Mouse (Mus musculus): ENCODE data around the gene Mmp28. TPM values are rescaled to one million over a fixed set of nuclear protein-coding genes. Genes with fewer than 3 reads are reported as not detected.

Mmp28 gene
- polyA plus RNA-seq, 2 experiments, result 0.10 to 0.31 TPM

DNA sequence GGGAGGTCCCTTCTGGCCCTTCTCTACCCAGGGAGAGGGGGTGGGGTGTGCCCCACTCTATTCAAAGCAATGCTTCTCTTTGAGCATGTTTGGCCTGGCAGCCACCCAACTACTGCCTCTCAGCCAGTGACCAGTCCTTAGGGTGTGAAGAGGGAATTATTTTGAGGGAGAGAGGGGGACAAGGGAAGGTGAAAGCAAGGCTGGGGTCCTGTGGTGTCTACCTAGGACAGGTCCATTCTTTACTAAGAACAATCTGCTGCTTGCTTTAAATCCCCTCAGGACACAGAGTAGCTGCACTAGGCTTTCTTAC is 14.0 kb downstream of the Mmp28 start:
- H3K4me1 ChIP-seq (replicated peaks; ENCODE audit: control insufficient read depth in 2 of 2, insufficient read depth in 2 of 2, low read length in 1 of 2), result peaks cover 0 to 3% of the 10 kb centered on the region in 2 experiments; a peak in 2 of 4 replicates
- DNase-seq (ENCODE audit: low read depth in 3 of 3, low spot score in 3 of 3) (no peak), ATAC-seq (ENCODE audit: insufficient read depth) (no peak)
- H3K27me3 ChIP-seq (ENCODE audit: control insufficient read depth, insufficient read depth, low read length), result peaks cover 18% of the 10 kb centered on the region
- TF ChIP-seq EP300 (IDR thresholded peaks at IDR 0.05; ENCODE audit: low read depth) (no peak), CTCF (IDR thresholded peaks at IDR 0.05; ENCODE audit: low read depth) (no peak)
- H3K4me3 ChIP-seq (ENCODE audit: insufficient read depth in 1 of 2, low read depth in 2 of 2, low read length in 2 of 2), result no peak overlapping the region
- H3K36me3 ChIP-seq (replicated peaks; ENCODE audit: control insufficient read depth, insufficient read depth, low read depth), result no peaks in the 10 kb centered on the region
- H3K27ac ChIP-seq, result no peak overlapping the region
- H3K9ac ChIP-seq (replicated peaks), result no peak overlapping the region
- no peaks in the 10 kb centered on the region for H3K9me3 ChIP-seq (ENCODE audit: control insufficient read depth, low read length)
- no peak overlapping the region for H3K4me2 ChIP-seq (ENCODE audit: low read depth)

DNA sequence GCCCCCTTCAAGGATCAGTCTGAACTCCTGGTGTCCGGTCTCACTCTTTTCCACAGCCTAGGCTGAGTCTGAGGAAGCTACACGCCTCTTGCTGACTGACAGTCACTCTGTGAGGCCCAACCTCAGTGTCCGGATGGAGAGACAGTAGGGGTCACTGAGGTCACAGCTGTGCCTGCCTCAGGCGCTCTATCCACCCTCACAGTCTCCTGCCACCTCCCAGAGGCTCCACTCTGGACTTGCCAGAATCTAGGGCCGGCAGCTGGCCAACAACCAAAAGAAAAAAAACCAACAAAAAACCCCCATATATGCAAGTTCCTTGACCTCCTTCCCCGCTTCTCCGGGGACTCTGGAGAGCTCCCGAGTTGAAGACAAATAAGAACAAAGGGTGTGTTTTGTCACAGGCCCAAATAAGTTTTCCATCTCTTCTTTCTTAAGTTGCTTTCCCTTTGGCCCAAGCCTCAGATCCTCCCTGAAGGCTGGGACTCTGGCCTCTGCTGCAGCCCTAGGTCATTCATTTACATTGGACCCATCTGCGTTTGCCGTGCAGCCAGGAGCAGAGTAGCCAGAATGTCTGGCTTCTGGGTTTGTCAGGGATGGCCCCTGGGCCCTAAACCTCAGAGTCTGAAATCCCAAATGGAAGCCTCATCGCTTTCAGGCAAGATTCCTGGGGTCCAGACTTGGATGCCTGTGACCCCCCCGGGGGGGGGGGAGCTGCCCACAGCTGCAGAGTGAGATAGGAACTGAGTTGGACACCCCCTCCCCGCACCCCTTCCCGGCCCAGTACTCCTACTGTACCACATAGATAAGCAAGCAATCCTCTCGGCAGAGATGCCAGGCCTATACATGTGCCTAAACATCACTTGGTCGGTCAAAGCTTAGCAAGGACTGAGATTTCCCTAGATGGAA is 14.6 kb downstream of the Mmp28 start:
- Histone ChIP-seq H3K4me2 (ENCODE audit: low read depth) (no peak overlapping the region), H3K27ac (no peak overlapping the region), H3K9me3 (ENCODE audit: control insufficient read depth, low read length) (no peaks in the 10 kb centered on the region), H3K4me1 (replicated peaks; ENCODE audit: control insufficient read depth in 2 of 2, insufficient read depth in 2 of 2, low read length in 1 of 2) (peaks cover 0 to 3% of the 10 kb centered on the region in 2 experiments; a peak in 2 of 4 replicates), H3K27me3 (ENCODE audit: control insufficient read depth, insufficient read depth, low read length) (peaks cover 24% of the 10 kb centered on the region), H3K36me3 (replicated peaks; ENCODE audit: control insufficient read depth, insufficient read depth, low read depth) (no peaks in the 10 kb centered on the region), H3K4me3 (ENCODE audit: insufficient read depth in 1 of 2, low read depth in 2 of 2, low read length in 2 of 2) (no peak overlapping the region), H3K9ac (replicated peaks) (no peak overlapping the region)
- TF ChIP-seq CTCF (IDR thresholded peaks at IDR 0.05; ENCODE audit: low read depth) (no peak), EP300 (IDR thresholded peaks at IDR 0.05; ENCODE audit: low read depth) (no peak)
- ATAC-seq (ENCODE audit: insufficient read depth) (no peak), DNase-seq (ENCODE audit: low read depth in 3 of 3, low spot score in 3 of 3) (no peak)
- 34% methylated on average over 16 of the region's 16 CpGs for WGBS (ENCODE audit: insufficient replicate concordance)

DNA sequence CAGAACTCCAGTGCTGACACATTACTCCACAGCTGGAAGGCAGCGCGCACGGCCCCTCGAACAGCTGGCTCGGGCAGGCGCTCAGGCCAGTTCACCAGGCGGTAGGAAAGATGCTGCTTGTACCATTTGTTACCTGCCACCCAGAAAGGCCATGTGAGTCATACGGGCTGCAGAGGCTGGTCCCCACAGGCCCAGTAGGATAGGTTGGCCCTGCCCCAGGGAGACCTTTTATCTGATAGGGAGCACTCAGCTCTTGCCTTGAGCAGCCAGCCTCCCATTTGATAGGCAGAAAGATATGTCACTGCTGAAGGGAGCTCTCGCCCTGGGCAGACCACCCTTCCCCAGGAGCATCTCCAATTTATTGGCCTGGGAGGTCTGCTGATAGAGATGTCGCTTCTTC is 15.3 kb downstream of the Mmp28 start:
- H3K27me3 ChIP-seq (ENCODE audit: control insufficient read depth, insufficient read depth, low read length), result peaks cover 31% of the 10 kb centered on the region
- WGBS (ENCODE audit: insufficient replicate concordance), result 69% methylated on average over 10 of the region's 10 CpGs
- TF ChIP-seq EP300 (IDR thresholded peaks at IDR 0.05; ENCODE audit: low read depth) (no peak), CTCF (IDR thresholded peaks at IDR 0.05; ENCODE audit: low read depth) (no peak)
- H3K4me3 ChIP-seq (ENCODE audit: insufficient read depth in 1 of 2, low read depth in 2 of 2, low read length in 2 of 2), result no peak overlapping the region
- no peak overlapping the region for H3K9ac ChIP-seq (replicated peaks)
- H3K36me3 ChIP-seq (replicated peaks; ENCODE audit: control insufficient read depth, insufficient read depth, low read depth), result no peaks in the 10 kb centered on the region
- no peak overlapping the region for H3K4me2 ChIP-seq (ENCODE audit: low read depth)
- no peak for ATAC-seq (ENCODE audit: insufficient read depth)
- DNase-seq (ENCODE audit: low read depth in 3 of 3, low spot score in 3 of 3), result no peak
- no peaks in the 10 kb centered on the region for H3K9me3 ChIP-seq (ENCODE audit: control insufficient read depth, low read length)
- no peak overlapping the region for H3K27ac ChIP-seq
- peaks cover 0 to 3% of the 10 kb centered on the region in 2 experiments; a peak in 2 of 4 replicates for H3K4me1 ChIP-seq (replicated peaks; ENCODE audit: control insufficient read depth in 2 of 2, insufficient read depth in 2 of 2, low read length in 1 of 2)

DNA sequence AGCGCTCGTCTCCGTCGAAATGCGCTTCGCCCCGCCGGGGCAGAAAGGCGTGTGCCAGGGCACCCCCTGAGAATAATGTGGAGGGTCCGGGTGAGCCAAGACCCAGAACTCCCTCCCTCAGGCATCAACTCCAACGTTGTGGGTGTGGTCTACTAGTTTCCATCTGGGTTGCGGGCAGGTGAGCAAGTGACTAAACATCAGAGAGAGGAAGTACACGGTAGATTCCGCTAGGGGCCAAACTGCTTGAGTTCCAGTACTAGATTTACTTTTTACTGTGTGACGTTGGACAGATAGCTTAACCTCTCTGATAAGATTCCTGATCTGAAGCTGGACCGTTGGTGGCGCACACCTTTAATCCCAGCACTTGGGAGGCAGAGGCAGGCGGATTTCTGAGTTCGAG is 17.9 kb downstream of the Mmp28 start:
- Histone ChIP-seq H3K27ac (no peak overlapping the region), H3K9ac (replicated peaks) (no peak overlapping the region), H3K4me3 (ENCODE audit: insufficient read depth in 1 of 2, low read depth in 2 of 2, low read length in 2 of 2) (0 out of 4 replicates have a peak overlapping the region, but pooled peaks of 1 of the 2 experiments have one; percentile 12), H3K4me1 (replicated peaks; ENCODE audit: control insufficient read depth in 2 of 2, insufficient read depth in 2 of 2, low read length in 1 of 2) (peaks cover 0 to 3% of the 10 kb centered on the region in 2 experiments; a peak in 2 of 4 replicates), H3K36me3 (replicated peaks; ENCODE audit: control insufficient read depth, insufficient read depth, low read depth) (no peaks in the 10 kb centered on the region), H3K4me2 (ENCODE audit: low read depth) (peak overlapping the region; percentile 37), H3K9me3 (ENCODE audit: control insufficient read depth, low read length) (no peaks in the 10 kb centered on the region), H3K27me3 (ENCODE audit: control insufficient read depth, insufficient read depth, low read length) (peaks cover 47% of the 10 kb centered on the region)
- TF ChIP-seq CTCF (IDR thresholded peaks at IDR 0.05; ENCODE audit: low read depth) (peak; percentile 17; the same call in 1 of the 2 replicates), EP300 (IDR thresholded peaks at IDR 0.05; ENCODE audit: low read depth) (no peak)
- ATAC-seq (ENCODE audit: insufficient read depth), result no peak
- WGBS (ENCODE audit: insufficient replicate concordance), result 19% methylated on average over 19 of the region's 19 CpGs
- DNase-seq (ENCODE audit: low read depth in 3 of 3, low spot score in 3 of 3), result no peak

DNA sequence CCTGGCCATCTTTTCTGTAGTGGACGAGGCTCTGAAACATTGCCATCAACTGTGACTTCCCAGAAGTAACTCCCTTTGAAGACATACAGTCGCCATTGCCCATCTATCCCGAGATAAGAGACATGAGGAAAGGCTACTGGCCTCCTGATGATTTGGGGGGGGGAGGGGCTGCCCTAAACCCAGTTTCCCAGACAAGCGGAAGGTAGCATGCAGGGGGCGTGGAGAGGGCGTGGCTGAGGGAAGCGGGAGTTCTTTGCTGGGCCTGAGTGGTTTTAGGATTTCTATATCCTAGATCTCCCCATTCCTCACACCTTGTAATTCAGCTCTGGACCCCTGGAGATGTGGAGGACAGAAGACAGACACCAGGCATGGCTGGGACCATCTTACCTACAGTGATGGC is 19.0 kb downstream of the Mmp28 start:
- no peak overlapping the region for H3K4me3 ChIP-seq (ENCODE audit: insufficient read depth in 1 of 2, low read depth in 2 of 2, low read length in 2 of 2)
- H3K27ac ChIP-seq, result no peak overlapping the region
- H3K27me3 ChIP-seq (ENCODE audit: control insufficient read depth, insufficient read depth, low read length), result peaks cover 47% of the 10 kb centered on the region
- H3K36me3 ChIP-seq (replicated peaks; ENCODE audit: control insufficient read depth, insufficient read depth, low read depth), result no peaks in the 10 kb centered on the region
- TF ChIP-seq EP300 (IDR thresholded peaks at IDR 0.05; ENCODE audit: low read depth), result no peak
- H3K9ac ChIP-seq (replicated peaks), result no peak overlapping the region
- no peak for ATAC-seq (ENCODE audit: insufficient read depth)
- peaks cover 0 to 1% of the 10 kb centered on the region in 2 experiments; a peak in 2 of 4 replicates for H3K4me1 ChIP-seq (replicated peaks; ENCODE audit: control insufficient read depth in 2 of 2, insufficient read depth in 2 of 2, low read length in 1 of 2)
- WGBS (ENCODE audit: insufficient replicate concordance), result 4% methylated on average over 7 of the region's 7 CpGs
- H3K9me3 ChIP-seq (ENCODE audit: control insufficient read depth, low read length), result no peaks in the 10 kb centered on the region
- H3K4me2 ChIP-seq (ENCODE audit: low read depth), result no peak overlapping the region
- DNase-seq (ENCODE audit: low read depth in 3 of 3, low spot score in 3 of 3), result no peak
